Mouse (Mus musculus) layer of hippocampus, adult 2 months (tissue): ENCODE data around the gene Bloc1s4. TPM values are rescaled to one million over a fixed set of nuclear protein-coding genes. Genes with fewer than 3 reads are reported as not detected.

Source experiments
- DNase-seq, 2 experiments: peaks; one replicate each; pipeline ENCODE4 v3.0.0; 2022; ENCODE audit warnings: low spot score in 2 of 2
- H3K27ac ChIP-seq: fragments of 200-600 bp; 2 replicates; pipeline ENCODE4 v1.8.1; 2022
- H3K4me3 ChIP-seq: fragments of 200-600 bp; 2 replicates; pipeline ENCODE4 v1.8.1; 2022; ENCODE audit warnings: mild to moderate bottlenecking
- CTCF ChIP-seq: fragments of 200-600 bp; conservative IDR thresholded peaks from 2 replicates; pipeline ENCODE4 v1.8.1; 2022; ENCODE audit warnings: antibody characterized with exemption, mild to moderate bottlenecking, moderate library complexity
- total RNA-seq, 2 experiments: library from RNA; stranded (reverse); gene quantifications; 2 replicates each; pipeline ENCODE4 v1.2.3; 2021

Bloc1s4 gene
- total RNA-seq, 2 experiments from 2014 or later: 22.4 to 26.0 TPM

- DNase-seq: no peak
- no peak overlapping the region for H3K4me3 ChIP-seq
- no peak overlapping the region for H3K27ac ChIP-seq
- no peak for TF ChIP-seq CTCF
Observed at GRCm38 (mm10) chr5:36735106-36735505, 13.3 kb downstream of the Bloc1s4 start.

GRCm38 (mm10) chr5:36733405-36733804, 15.0 kb downstream of the Bloc1s4 start:
- DNase-seq: no peak
- Histone ChIP-seq H3K27ac (no peak overlapping the region), H3K4me3 (no peak overlapping the region)
- no peak for TF ChIP-seq CTCF

GRCm38 (mm10) chr5:36731901-36732652, 16.4 kb downstream of the Bloc1s4 start:
- no peak overlapping the region for H3K27ac ChIP-seq
- no peak for TF ChIP-seq CTCF
- H3K4me3 ChIP-seq: no peak overlapping the region
- no peak for DNase-seq

GRCm38 (mm10) chr5:36730689-36731088, 17.8 kb downstream of the Bloc1s4 start:
- DNase-seq: no peak
- H3K27ac ChIP-seq: no peak overlapping the region
- no peak overlapping the region for H3K4me3 ChIP-seq
- no peak for TF ChIP-seq CTCF

- DNase-seq: no peak
- Histone ChIP-seq H3K27ac (no peak overlapping the region), H3K4me3 (no peak overlapping the region)
- no peak for TF ChIP-seq CTCF
Observed at GRCm38 (mm10) chr5:36729923-36730322, 18.5 kb downstream of the Bloc1s4 start.

- TF ChIP-seq CTCF: no peak
- H3K4me3 ChIP-seq: no peak overlapping the region
- no peak for DNase-seq
- no peak overlapping the region for H3K27ac ChIP-seq
Observed at GRCm38 (mm10) chr5:36729086-36729473, 19.4 kb downstream of the Bloc1s4 start.

GRCm38 (mm10) chr5:36728403-36729085, 19.9 kb downstream of the Bloc1s4 start:
- no peak overlapping the region for H3K4me3 ChIP-seq
- no peak overlapping the region for H3K27ac ChIP-seq
- TF ChIP-seq CTCF: no peak
- no peak for DNase-seq

- Histone ChIP-seq H3K27ac (no peak overlapping the region), H3K4me3 (no peak overlapping the region)
- no peak for TF ChIP-seq CTCF
- DNase-seq: no peak
Observed at GRCm38 (mm10) chr5:36727776-36728175, 20.7 kb downstream of the Bloc1s4 start.

- Histone ChIP-seq H3K4me3 (no peak overlapping the region), H3K27ac (no peak overlapping the region)
- no peak for TF ChIP-seq CTCF
- DNase-seq: no peak
Observed at GRCm38 (mm10) chr5:36727136-36727535, 21.3 kb downstream of the Bloc1s4 start.

- H3K4me3 ChIP-seq: no peak overlapping the region
- TF ChIP-seq CTCF: no peak
- no peak overlapping the region for H3K27ac ChIP-seq
- no peak for DNase-seq
Observed at GRCm38 (mm10) chr5:36726387-36726801, 22.1 kb downstream of the Bloc1s4 start.

- no peak for TF ChIP-seq CTCF
- Histone ChIP-seq H3K4me3 (no peak overlapping the region), H3K27ac (no peak overlapping the region)
- DNase-seq: no peak
Observed at GRCm38 (mm10) chr5:36725861-36726260, 22.6 kb downstream of the Bloc1s4 start.

- H3K4me3 ChIP-seq: no peak overlapping the region
- TF ChIP-seq CTCF: no peak
- no peak for DNase-seq
- H3K27ac ChIP-seq: no peak overlapping the region
Observed at GRCm38 (mm10) chr5:36724274-36724673, 24.2 kb downstream of the Bloc1s4 start.

GRCm38 (mm10) chr5:36723356-36723755, 25.1 kb downstream of the Bloc1s4 start:
- Histone ChIP-seq H3K4me3 (no peak overlapping the region), H3K27ac (no peak overlapping the region)
- TF ChIP-seq CTCF: no peak
- DNase-seq: no peak

GRCm38 (mm10) chr5:36722415-36722856, 26.0 kb downstream of the Bloc1s4 start:
- no peak for DNase-seq
- no peak overlapping the region for H3K4me3 ChIP-seq
- no peak overlapping the region for H3K27ac ChIP-seq
- TF ChIP-seq CTCF: no peak
